Mouse (Mus musculus) kidney, postnatal 36 days (tissue): ENCODE measurements around the gene Scgb2b2.

Source experiments
- DNase-seq, 2 experiments: peaks; one replicate each; pipeline ENCODE4 v3.0.0; 2021 to 2022; ENCODE audit warnings: mixed read lengths in 2 of 2

The Scgb2b2 gene

DNA sequence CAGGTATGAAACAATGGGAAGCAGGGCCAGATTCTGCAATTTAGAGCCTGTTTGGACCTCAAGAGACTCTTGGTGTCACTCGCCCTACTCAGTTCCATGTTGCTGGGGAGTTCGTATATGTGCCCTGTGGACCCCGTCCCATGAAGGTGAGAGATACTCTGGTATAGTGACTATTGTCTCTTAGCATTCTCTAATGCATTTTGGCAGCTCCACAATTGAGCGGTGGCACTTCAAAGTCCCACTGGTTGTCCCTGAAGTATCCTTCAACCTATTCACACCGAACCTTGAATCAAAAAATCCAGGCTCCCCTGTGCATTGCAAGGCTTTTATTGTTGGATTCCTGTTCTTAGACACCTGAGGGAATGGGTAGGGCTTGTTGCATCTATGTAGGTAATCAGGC, at the start of gene Scgb2b2:
Gene Scgb2b2 (plus strand): TSS at position 301 of the 400 bp plus-strand sequence.
- DNase-seq = no peak

DNA sequence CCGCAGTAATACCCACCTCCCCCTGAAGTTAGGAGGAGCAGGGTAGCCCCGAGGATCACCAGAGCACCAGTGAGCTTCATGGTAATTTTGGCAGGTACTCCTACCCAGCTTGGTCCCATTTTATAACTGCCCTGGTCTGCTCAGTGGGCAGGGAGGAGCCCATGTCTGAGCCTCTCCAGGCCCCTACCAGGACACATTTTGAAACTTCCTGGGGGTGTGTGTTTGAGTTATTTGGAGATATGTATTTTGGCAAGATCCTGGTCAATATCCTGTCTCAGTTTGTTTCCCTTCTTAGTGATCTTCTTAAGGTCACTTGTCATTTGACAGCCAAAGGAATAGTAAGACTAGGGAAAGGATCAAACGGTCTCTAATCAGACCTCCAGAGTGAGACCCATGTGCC, 1.4 kb downstream of the Scgb2b2 start, which contains the start of gene Scgb1b2:
Gene Scgb1b2 (minus strand): TSS at position 101 of the 400 bp plus-strand sequence.
- DNase-seq = no peak
